33 mouse cellular contexts compared by ENCODE assay signal in the genomic region with DNA sequence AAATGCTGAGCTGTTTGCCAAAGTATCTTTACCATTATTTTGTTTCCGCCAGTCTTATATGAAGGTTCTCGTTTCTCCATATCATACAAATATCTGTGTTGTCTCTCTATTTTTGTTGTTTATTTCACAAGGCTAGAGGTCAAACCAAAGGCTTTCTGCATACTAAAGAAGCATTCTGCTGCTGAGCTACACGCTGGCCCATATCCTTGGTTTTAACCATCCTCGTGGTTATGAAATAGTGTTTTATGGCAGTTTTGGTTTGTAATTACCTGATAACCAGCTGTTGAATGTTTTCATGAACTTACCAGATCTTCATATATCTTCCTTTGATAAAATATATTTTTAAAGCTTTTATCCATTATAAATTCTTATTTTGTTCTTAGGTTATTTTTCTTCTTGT.
"Had no signal": no experiment of that assay in that cellular context is flagged by ENCODE, and none has a peak within 500 bp of the region (broad histone marks: within the 10 kb centered on the region; RNA-seq: fewer than 3 reads in every experiment).

No protein-coding gene starts in this region.

- DNase-seq: heart, adult 18-20 months; heart, adult 2 months; heart, postnatal 10 days; heart, postnatal 14 days; heart, postnatal 36 days; kidney, adult 11 months; kidney, adult 18-20 months; kidney, adult 2 months; kidney, adult 8-10 months; kidney, adult 9 months; kidney, postnatal 10 days; kidney, postnatal 14 days; kidney, postnatal 25 days; kidney, postnatal 36 days; kidney, postnatal 4 days; layer of hippocampus, adult 9-11 months; layer of hippocampus, postnatal 36 days had no signal

- H3K9me3 ChIP-seq: heart, embryonic 10.5 days; heart, embryonic 12.5 days; heart, embryonic 13.5 days; heart, embryonic 15.5 days; hindbrain, embryonic 10.5 days; hindbrain, embryonic 12.5 days; hindbrain, embryonic 13.5 days; hindbrain, embryonic 15.5 days; kidney, embryonic 15.5 days had no signal

- H3K9ac ChIP-seq: heart, embryonic 12.5 days; heart, embryonic 13.5 days; heart, embryonic 15.5 days; hindbrain, embryonic 12.5 days; hindbrain, embryonic 13.5 days; hindbrain, embryonic 14.5 days; hindbrain, embryonic 15.5 days; kidney, embryonic 15.5 days had no signal

- H3K4me2 ChIP-seq: heart, embryonic 12.5 days; heart, embryonic 13.5 days; heart, embryonic 15.5 days; hindbrain, embryonic 12.5 days; hindbrain, embryonic 13.5 days; hindbrain, embryonic 14.5 days; hindbrain, embryonic 15.5 days; kidney, embryonic 15.5 days had no signal

- ATAC-seq: hindbrain, embryonic 16.5 days; hindbrain, postnatal 0 days; inflammation-experienced regulatory T-cells, adult 6 months had no signal

- H3K4me1 ChIP-seq: heart, embryonic 10.5 days; heart, embryonic 12.5 days; heart, embryonic 13.5 days; heart, embryonic 15.5 days; hindbrain, embryonic 10.5 days; hindbrain, embryonic 12.5 days; hindbrain, embryonic 13.5 days; hindbrain, embryonic 15.5 days had no signal

- H3K27ac ChIP-seq: heart, adult 2 months; heart, embryonic 10.5 days; heart, embryonic 13.5 days; heart, embryonic 15.5 days; hindbrain, embryonic 10.5 days; hindbrain, embryonic 12.5 days; hindbrain, embryonic 13.5 days; hindbrain, embryonic 14.5 days; hindbrain, embryonic 15.5 days; hindbrain, postnatal 0 days; kidney, embryonic 15.5 days; kidney, postnatal 0 days; layer of hippocampus, adult 2 months; left cerebral cortex, adult 2 months had no signal

- H3K27me3 ChIP-seq: heart, embryonic 12.5 days; heart, embryonic 13.5 days; heart, embryonic 15.5 days; hindbrain, embryonic 12.5 days; hindbrain, embryonic 13.5 days; hindbrain, embryonic 15.5 days; kidney, embryonic 15.5 days had no signal

- H3K4me3 ChIP-seq: heart, adult 2 months; heart, embryonic 10.5 days; heart, embryonic 12.5 days; heart, embryonic 13.5 days; heart, embryonic 15.5 days; hindbrain, embryonic 10.5 days; hindbrain, embryonic 12.5 days; hindbrain, embryonic 13.5 days; hindbrain, embryonic 15.5 days; kidney, embryonic 15.5 days; layer of hippocampus, adult 2 months; left cerebral cortex, adult 2 months had no signal
